36 mouse cellular contexts compared by ENCODE assay signal in genomic region chr11:34042808-34043207, GRCm38 (mm10). TPM values are rescaled to one million over a fixed set of nuclear protein-coding genes. Genes with fewer than 3 reads are reported as not detected.
DNase-seq lines count a peak whose midpoint lies in the region; TF ChIP-seq lines count a peak whose summit lies in the region.
"Had no signal": no experiment of that assay in that cellular context is flagged by ENCODE, and none has a peak within 500 bp of the region (broad histone marks: within the 10 kb centered on the region; RNA-seq: fewer than 3 reads in every experiment).

No protein-coding gene starts in this region.

- no peaks in the 10 kb centered on the region for H3K27me3 ChIP-seq in MEL (ENCODE audit: control insufficient read depth in 1 of 2, insufficient read depth in 2 of 2, low read length in 2 of 2)
- H3K27me3 ChIP-seq: heart, embryonic 12.5 days; limb, embryonic 13.5 days; lung, embryonic 15.5 days; midbrain, embryonic 15.5 days; neural tube, embryonic 13.5 days had no signal

- no peak overlapping the region for H3K4me3 ChIP-seq in MEL (ENCODE audit: control insufficient read depth in 1 of 2, insufficient read depth in 1 of 2, low read depth in 2 of 2, low read length in 2 of 2)
- H3K4me3 ChIP-seq: gastrocnemius, adult 2 months; heart, adult 2 months; heart, embryonic 12.5 days; limb, embryonic 13.5 days; lung, embryonic 15.5 days; midbrain, embryonic 10.5 days; midbrain, embryonic 15.5 days; neural tube, embryonic 13.5 days had no signal

- peaks cover 0 to 12% of the 10 kb centered on the region in 2 experiments; a peak in 2 of 4 replicates for H3K36me3 ChIP-seq in MEL (ENCODE audit: control insufficient read depth in 1 of 2, insufficient read depth in 2 of 2, low read length in 2 of 2)
- H3K36me3 ChIP-seq: heart, embryonic 12.5 days; limb, embryonic 13.5 days; lung, embryonic 15.5 days; midbrain, embryonic 10.5 days; midbrain, embryonic 15.5 days; neural tube, embryonic 13.5 days had no signal

- H3K4me1 ChIP-seq in MEL (ENCODE audit: control insufficient read depth in 1 of 2, insufficient read depth in 2 of 2, low read length in 2 of 2): peaks cover 10 to 26% of the 10 kb centered on the region in 2 experiments
- H3K4me1 ChIP-seq: heart, embryonic 12.5 days; limb, embryonic 13.5 days; lung, embryonic 15.5 days; midbrain, embryonic 10.5 days; midbrain, embryonic 15.5 days; neural tube, embryonic 13.5 days had no signal

- H3K27ac ChIP-seq in MEL (ENCODE audit: control insufficient read depth, low read depth, low read length): no peak overlapping the region
- H3K27ac ChIP-seq: gastrocnemius, adult 2 months; heart, adult 2 months; hindbrain, embryonic 14.5 days; kidney, postnatal 0 days; limb, embryonic 13.5 days; lung, embryonic 15.5 days; midbrain, embryonic 10.5 days; midbrain, embryonic 15.5 days; neural tube, embryonic 13.5 days had no signal

- DNase-seq in CD4-positive helper T cell, adult 2 months (ENCODE audit: low read depth, low spot score): peak; percentile 89
- DNase-seq in MEL (ENCODE audit: low read depth, low spot score): no peak
- peak; percentile 91 for DNase-seq in naive thymus-derived CD4-positive, alpha-beta T cell, adult 2 months (ENCODE audit: low read depth)
- DNase-seq in thymus, postnatal 14 days: peak; percentile 78
- no peak for DNase-seq in kidney, postnatal 14 days
- no peak for DNase-seq in adrenal gland, postnatal 10 days
- no peak for DNase-seq in gastrocnemius, postnatal 25 days
- DNase-seq in cerebellum, postnatal 25 days: no peak
- DNase-seq: adrenal gland, adult 2 months; cerebellum, adult 8-10 months; cerebellum, postnatal 36 days; gastrocnemius, adult 2 months; heart, adult 2 months; kidney, adult 8-10 months had no signal

- no peak for TF ChIP-seq RAD21 in MEL (IDR thresholded peaks at IDR 0.05; ENCODE audit: low read depth, low read length)

- no peak for TF ChIP-seq POLR2A in MEL (IDR thresholded peaks at IDR 0.05; ENCODE audit: control insufficient read depth in 1 of 2, insufficient read depth in 1 of 2, low read depth in 1 of 2, low read length in 2 of 2, poor library complexity in 1 of 2)

- no peak for TF ChIP-seq CTCF in MEL (IDR thresholded peaks at IDR 0.05 in 2 of 3, conservative IDR thresholded peaks at IDR 0.05 in 1 of 3; ENCODE audit: control insufficient read depth in 1 of 3, insufficient read depth in 1 of 3, low read depth in 2 of 3, low read length in 3 of 3, poor library complexity in 1 of 3, severe bottlenecking in 1 of 3)

- TF ChIP-seq EP300 in MEL (IDR thresholded peaks at IDR 0.05; ENCODE audit: low read depth in 1 of 2, low read length in 2 of 2): no peak

- H3K9ac ChIP-seq in MEL (ENCODE audit: control insufficient read depth, low read depth, low read length, poor library complexity, severe bottlenecking): no peak overlapping the region
- H3K9ac ChIP-seq: heart, embryonic 12.5 days; hindbrain, embryonic 14.5 days; limb, embryonic 13.5 days; lung, embryonic 15.5 days; midbrain, embryonic 15.5 days; neural tube, embryonic 13.5 days had no signal

- H3K79me2 ChIP-seq in MEL (ENCODE audit: control insufficient read depth, insufficient read depth, low read length, poor library complexity): peaks cover 9% of the 10 kb centered on the region

- no peaks in the 10 kb centered on the region for H3K9me3 ChIP-seq in MEL (replicated peaks; ENCODE audit: insufficient read depth, low read length)
- H3K9me3 ChIP-seq: heart, embryonic 12.5 days; limb, embryonic 13.5 days; lung, embryonic 15.5 days; midbrain, embryonic 10.5 days; midbrain, embryonic 15.5 days; neural tube, embryonic 13.5 days had no signal

TF ChIP-seq in MEL, 35 proteins besides CTCF, POLR2A, EP300 and RAD21:
- 0 out of 2 replicates have a peak, but pooled peaks have one; percentile 17 for TF ChIP-seq ZNF384 (IDR thresholded peaks at IDR 0.05; ENCODE audit: low read depth, low read length)
- no peak for TF ChIP-seq E2F4 (IDR thresholded peaks at IDR 0.05; ENCODE audit: borderline replicate concordance, low read depth, low read length)
- TF ChIP-seq ETS1 (IDR thresholded peaks at IDR 0.05; ENCODE audit: low read depth, low read length): no peak
- TF ChIP-seq USF2 (IDR thresholded peaks at IDR 0.05; ENCODE audit: borderline replicate concordance in 1 of 2, insufficient read depth in 1 of 2, low read depth in 1 of 2, low read length in 2 of 2): no peak
- TF ChIP-seq MAZ (IDR thresholded peaks at IDR 0.05; ENCODE audit: low read depth, low read length): no peak

RNA-seq across cellular contexts. Expression of gene Lcp2, which starts 3.9 kb away (rescaled TPM):
- total RNA-seq in MEL (2012; rRNA removed): 52.3 and 55.7 TPM in 2 replicates
- polyA plus RNA-seq in MEL (2012; ENCODE audit: insufficient read depth in 1 of 2, insufficient read length in 2 of 2, low read depth in 1 of 2, low replicate concordance in 2 of 2, missing spikeins in 1 of 2): 10 to 100 TPM; 66.4 to 70.0 TPM
- total RNA-seq in adrenal gland, postnatal 10 days (2021): 1 to 10 TPM; 5.0 to 5.5 TPM
- total RNA-seq in gastrocnemius, postnatal 25 days (2021): 1 to 10 TPM in 1 of 2 experiments, under 1 TPM in 1; 0.72 to 1.8 TPM

RNA-seq across cellular contexts. Expression of gene Kcnip1, which starts 49.9 kb away (rescaled TPM):
- 0.04 TPM in 1 of 2 replicates, not detected in the other for total RNA-seq in MEL (2012; rRNA removed)
- under 1 TPM in 1 of 2 experiments, not detected in 1; 0.06 TPM for polyA plus RNA-seq in MEL (2012; ENCODE audit: insufficient read depth in 1 of 2, insufficient read length in 2 of 2, low read depth in 1 of 2, low replicate concordance in 2 of 2, missing spikeins in 1 of 2)
- total RNA-seq in adrenal gland, postnatal 10 days (2021): 1 to 10 TPM; 3.9 to 4.8 TPM
- not detected for total RNA-seq in gastrocnemius, postnatal 25 days (2021)
- total RNA-seq: gastrocnemius, adult 2 months; hematopoietic stem cell, adult 5-6 weeks; megakaryocyte progenitor cell, adult 5-6 weeks had no signal

RNA-seq across cellular contexts. Expression of gene 4930469K13Rik, which starts 55.5 kb away (rescaled TPM):
- 0.23 TPM in 1 of 2 replicates, not detected in the other for total RNA-seq in MEL (2012; rRNA removed)
- polyA plus RNA-seq in MEL (2012; ENCODE audit: insufficient read depth in 1 of 2, insufficient read length in 2 of 2, low read depth in 1 of 2, low replicate concordance in 2 of 2, missing spikeins in 1 of 2): under 1 TPM in 1 of 2 experiments, not detected in 1; 0.29 TPM
- not detected for total RNA-seq in adrenal gland, postnatal 10 days (2021)
- total RNA-seq in gastrocnemius, postnatal 25 days (2021): not detected
- total RNA-seq: adrenal gland, adult 2 months; adrenal gland, postnatal 4 days; gastrocnemius, adult 2 months; gastrocnemius, postnatal 4 days; heart, adult 2 months; hematopoietic stem cell, adult 5-6 weeks; layer of hippocampus, adult 8-10 months; layer of hippocampus, postnatal 25 days; left cerebral cortex, adult 8-10 months; left cerebral cortex, postnatal 36 days; megakaryocyte progenitor cell, adult 5-6 weeks had no signal
- polyA plus RNA-seq: adrenal gland, adult 2 months; embryonic facial prominence, embryonic 11.5 days; forebrain, embryonic 14.5 days; heart, adult 2 months; heart, embryonic 12.5 days; heart, postnatal 0 days; kidney, postnatal 0 days; liver, embryonic 11.5 days; liver, embryonic 16.5 days; midbrain, embryonic 10.5 days; midbrain, embryonic 15.5 days; stomach, embryonic 16.5 days had no signal

Comparison
In these comparisons a context has a peak if more than half of its experiments do, and no peak if none do; other contexts are left out.
1. DNase-seq: peak in CD4-positive helper T cell, adult 2 months (single experiment), naive thymus-derived CD4-positive, alpha-beta T cell, adult 2 months (single experiment) and thymus, postnatal 14 days (single experiment); none in MEL (single experiment), kidney, postnatal 14 days (single experiment), adrenal gland, postnatal 10 days (single experiment), gastrocnemius, postnatal 25 days (single experiment) and cerebellum, postnatal 25 days (0 of 2).